Mouse (Mus musculus) liver, embryonic 15.5 days (tissue): ENCODE measurements around the gene Rnf208. TPM values are rescaled to one million over a fixed set of nuclear protein-coding genes. Genes with fewer than 3 reads are reported as not detected.
"Not testable (repeated sequence)": the region's sequence is repeated elsewhere in the genome, so short reads cannot be mapped to it uniquely, and the experiment has no call there.

Experiments
- ATAC-seq: fragments of 200-750 bp; cut with Nextera tagmentation; 2 replicates; pipeline ENCODE4 v1.8.0; 2017; ENCODE audit warnings: moderate number of reproducible peaks, mild to moderate bottlenecking, moderate library complexity; ENCODE audit not compliant: insufficient read depth
- H3K27ac ChIP-seq: fragments of 300-500 bp; sonication (generic); replicated peaks from 2 replicates; pipeline ENCODE4 v1.5.1; 2015; ENCODE audit warnings: mild to moderate bottlenecking, inconsistent platforms
- H3K27me3 ChIP-seq: fragments of 300-500 bp; sonication (generic); 2 replicates; pipeline ENCODE4 v1.6.1; 2015; ENCODE audit warnings: mild to moderate bottlenecking, inconsistent platforms
- H3K36me3 ChIP-seq: fragments of 300-500 bp; sonication (generic); replicated peaks from 2 replicates; pipeline ENCODE4 v1.6.1; 2015; ENCODE audit warnings: moderate library complexity, mild to moderate bottlenecking, inconsistent platforms
- H3K4me1 ChIP-seq: fragments of 300-500 bp; sonication (generic); replicated peaks from 2 replicates; pipeline ENCODE4 v1.6.1; 2015; ENCODE audit warnings: inconsistent platforms
- H3K4me2 ChIP-seq: fragments of 300-500 bp; sonication (generic); 2 replicates; pipeline ENCODE4 v1.6.1; 2015; ENCODE audit warnings: moderate library complexity, mild to moderate bottlenecking, inconsistent platforms
- H3K4me3 ChIP-seq: fragments of 300-500 bp; sonication (generic); replicated peaks from 2 replicates; pipeline ENCODE4 v1.5.1; 2015; ENCODE audit warnings: mild to moderate bottlenecking, inconsistent platforms
- H3K9ac ChIP-seq: fragments of 300-500 bp; sonication (generic); 2 replicates; pipeline ENCODE4 v1.6.1; 2015; ENCODE audit warnings: moderate library complexity, mild to moderate bottlenecking, inconsistent platforms
- H3K9me3 ChIP-seq: fragments of 300-500 bp; sonication (generic); replicated peaks from 2 replicates; pipeline ENCODE4 v1.6.1; 2016; ENCODE audit warnings: inconsistent platforms
- WGBS: fragments of 180-500 bp; shearing (Covaris S2); methylation state at CpG from one replicate; pipeline ENCODE4 v1.1.7; 2015; ENCODE audit warnings: mixed read lengths; ENCODE audit not compliant: insufficient replicate concordance; 5-methylcytosine and 5-hydroxymethylcytosine counted together
- polyA plus RNA-seq: library from polyadenylated mRNA; unstranded; fragments of >200 nt; fragmentation: Nextera tagmentation; extraction: Ambion mirVana; gene quantifications from 2 replicates; pipeline ENCODE4 v1.2.1, GENCODE M21; 2015

Rnf208 gene
- polyA plus RNA-seq, 1 experiment from 2014 or later: 0.31 TPM

DNA sequence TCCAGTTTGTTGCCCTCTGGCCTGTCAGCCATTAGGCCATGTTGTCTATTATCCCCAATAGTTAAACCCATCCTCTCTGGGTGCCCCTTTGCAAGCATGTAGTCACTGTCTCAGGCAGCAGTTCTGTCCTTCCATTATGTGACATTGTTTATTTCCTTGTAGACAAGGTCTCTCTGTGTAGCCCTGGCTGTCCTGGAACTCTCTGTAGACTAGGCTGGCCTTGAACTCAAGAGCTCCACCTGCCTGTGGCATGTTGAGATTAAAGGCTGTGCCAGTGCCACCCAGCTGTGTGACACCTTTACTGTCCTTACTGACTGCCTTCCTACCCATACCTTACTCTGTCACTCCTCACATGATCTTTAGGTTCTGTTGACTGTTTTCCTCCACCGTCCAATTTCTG lies 10.3 kb downstream of the Rnf208 start:
- no peaks in the 10 kb centered on the region for H3K27me3 ChIP-seq
- 74% methylated on average over 1 of the region's 1 CpGs for WGBS
- H3K4me1 ChIP-seq: peaks cover 25% of the 10 kb centered on the region
- H3K36me3 ChIP-seq: peaks cover 54% of the 10 kb centered on the region
- H3K9ac ChIP-seq: no peak overlapping the region
- H3K4me2 ChIP-seq: no peak overlapping the region
- H3K4me3 ChIP-seq: no peak overlapping the region
- H3K27ac ChIP-seq: no peak overlapping the region
- ATAC-seq: no peak
- no peaks in the 10 kb centered on the region for H3K9me3 ChIP-seq

DNA sequence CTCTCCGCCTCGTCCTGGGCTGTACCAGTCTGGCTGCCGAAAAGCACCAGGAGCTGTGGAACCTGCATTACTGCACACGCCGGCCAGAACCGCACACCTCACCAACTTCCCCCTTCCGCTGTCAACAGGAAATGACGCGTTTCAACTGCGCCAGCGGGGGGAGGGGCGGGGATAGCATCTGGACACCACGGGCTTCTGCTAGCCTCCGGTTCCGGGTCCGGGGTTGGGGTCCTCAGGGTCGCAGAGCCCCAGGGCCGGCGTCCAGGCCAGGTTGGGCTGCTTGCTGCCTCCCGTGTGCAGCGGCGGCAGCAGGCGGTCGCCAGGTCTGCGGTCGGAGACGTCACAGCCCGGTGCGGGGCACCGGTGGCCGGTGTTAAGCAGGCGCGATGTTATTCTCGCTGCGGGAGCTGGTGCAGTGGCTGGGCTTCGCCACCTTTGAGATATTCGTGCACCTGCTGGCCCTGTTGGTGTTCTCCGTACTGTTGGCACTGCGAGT lies 13.3 kb downstream of the Rnf208 start, which contains the start of gene Tmem203:
Gene Tmem203 (plus strand): TSS at position 156 of the 496 bp plus-strand sequence.
- peak within 1 kb of the TSS; percentile 93 for H3K4me2 ChIP-seq
- peak within 1 kb of the TSS; percentile 90 for H3K4me3 ChIP-seq
- WGBS: 0% methylated on average over 39 of the region's 39 CpGs
- peak within 1 kb of the TSS; percentile 83 for H3K27ac ChIP-seq
- peaks cover 29% of the 10 kb centered on the region for H3K36me3 ChIP-seq
- peak within 1 kb of the TSS; percentile 84 for H3K9ac ChIP-seq
- H3K27me3 ChIP-seq: no peaks in the 10 kb centered on the region
- peaks cover 25% of the 10 kb centered on the region for H3K4me1 ChIP-seq
- no peaks in the 10 kb centered on the region for H3K9me3 ChIP-seq
- peak; percentile 82 for ATAC-seq

DNA sequence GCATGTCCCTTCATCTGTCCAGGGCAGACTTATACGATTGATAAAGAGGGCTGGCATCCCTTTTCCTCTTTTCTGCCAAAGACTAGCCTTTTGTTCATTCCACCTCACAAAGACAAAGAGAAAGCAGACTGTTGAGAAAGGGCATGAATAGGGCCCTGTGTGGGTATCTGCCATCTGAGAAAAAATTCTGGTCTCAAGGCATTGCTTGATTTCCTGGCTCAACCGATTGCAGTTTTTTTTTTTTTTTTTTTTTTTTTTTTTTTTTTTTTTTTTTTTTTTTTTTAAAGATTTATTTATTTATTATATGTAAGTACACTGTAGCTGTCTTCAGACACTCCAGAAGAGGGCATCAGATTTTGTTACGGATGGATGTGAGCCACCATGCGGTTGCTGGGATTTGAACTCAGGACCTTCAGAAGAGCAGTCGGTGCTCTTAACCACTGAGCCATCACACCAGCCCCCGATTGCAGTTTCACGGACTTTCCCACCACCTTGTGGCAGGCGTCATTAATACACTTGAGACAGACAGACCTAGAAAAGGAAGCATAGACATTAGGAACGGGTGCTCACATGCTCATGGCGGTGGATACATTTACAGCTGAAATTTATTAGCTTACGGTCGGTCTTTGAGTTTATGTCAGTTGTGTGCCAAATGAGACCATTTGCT lies 14.5 kb downstream of the Rnf208 start:
- not testable (repeated sequence) for ATAC-seq, H3K27me3 ChIP-seq, H3K9me3 ChIP-seq
- Histone ChIP-seq H3K9ac (peak overlapping the region; percentile 84), H3K27ac (peak overlapping the region; percentile 83; the same call in 1 of the 2 replicates), H3K36me3 (peaks cover 17% of the 10 kb centered on the region), H3K4me1 (peaks cover 29% of the 10 kb centered on the region), H3K4me3 (peak overlapping the region; percentile 90), H3K4me2 (peak overlapping the region; percentile 93)
- 32% methylated on average over 12 of the region's 12 CpGs for WGBS

DNA sequence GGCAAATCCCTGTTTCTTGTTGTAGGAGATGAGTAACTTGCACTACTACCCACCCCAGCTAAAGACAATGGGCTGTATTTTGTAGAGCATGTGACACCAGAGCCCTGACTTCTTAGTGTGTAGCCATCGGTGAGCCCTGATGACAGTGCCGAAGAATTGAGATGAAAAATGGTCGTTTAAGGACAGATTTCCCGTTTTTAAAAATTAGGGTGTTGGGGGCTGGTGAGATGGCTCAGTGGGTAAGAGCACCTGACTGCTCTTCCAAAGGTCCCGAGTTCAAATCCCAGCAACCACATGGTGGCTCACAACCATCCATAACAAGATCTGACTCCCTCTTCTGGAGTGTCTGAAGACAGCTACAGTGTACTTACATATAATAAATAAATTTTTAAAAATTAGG lies 15.2 kb downstream of the Rnf208 start:
- H3K4me2 ChIP-seq, H3K9ac ChIP-seq, H3K27ac ChIP-seq, H3K9me3 ChIP-seq, H3K4me3 ChIP-seq, H3K27me3 ChIP-seq, ATAC-seq: not testable (repeated sequence)
- H3K4me1 ChIP-seq: peaks cover 35% of the 10 kb centered on the region
- WGBS: 70% methylated on average over 5 of the region's 5 CpGs
- H3K36me3 ChIP-seq: peaks cover 12% of the 10 kb centered on the region; the same call in 1 of the 2 replicates

- Histone ChIP-seq H3K4me2 (no peak overlapping the region), H3K9me3 (no peaks in the 10 kb centered on the region), H3K4me1 (peaks cover 49% of the 10 kb centered on the region), H3K27ac (no peak overlapping the region), H3K36me3 (no peaks in the 10 kb centered on the region), H3K9ac (no peak overlapping the region), H3K27me3 (0 out of 2 replicates have a peak, but pooled peaks cover 2% of the 10 kb centered on the region), H3K4me3 (no peak overlapping the region)
- no peak for ATAC-seq
- 33% methylated on average over 2 of the region's 2 CpGs for WGBS
Observed at GRCm38 (mm10) chr2:25258887-25259286, 16.8 kb downstream of the Rnf208 start.

DNA sequence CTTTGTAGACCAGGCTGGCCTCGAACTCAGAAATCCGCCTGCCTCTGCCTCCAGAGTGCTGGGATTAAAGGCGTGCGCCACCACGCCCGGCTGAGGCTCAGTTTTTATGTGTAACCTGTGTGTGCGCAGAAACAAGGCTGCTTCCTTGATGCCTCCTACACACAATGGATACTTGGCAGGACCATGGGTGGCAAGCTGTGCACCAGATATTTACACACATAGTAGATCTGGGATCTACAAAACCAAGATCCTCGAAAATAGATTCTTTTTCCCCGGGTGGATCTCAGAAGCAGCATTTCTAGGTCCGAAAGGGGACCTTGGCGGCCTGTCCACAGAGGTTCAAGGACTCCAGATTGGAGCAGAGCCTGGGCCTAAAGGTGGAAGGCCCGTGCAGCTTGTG lies 19.8 kb downstream of the Rnf208 start:
- no peaks in the 10 kb centered on the region for H3K36me3 ChIP-seq
- peak overlapping the region; percentile 21 for H3K27ac ChIP-seq
- 0 out of 2 replicates have a peak, but pooled peaks cover 3% of the 10 kb centered on the region for H3K27me3 ChIP-seq
- peak; percentile 2 for ATAC-seq
- peaks cover 57% of the 10 kb centered on the region for H3K4me1 ChIP-seq
- peak overlapping the region; percentile 28 for H3K9ac ChIP-seq
- H3K4me2 ChIP-seq: peak overlapping the region; percentile 100
- no peaks in the 10 kb centered on the region for H3K9me3 ChIP-seq
- peak overlapping the region; percentile 87 for H3K4me3 ChIP-seq
- 38% methylated on average over 12 of the region's 12 CpGs for WGBS

- Histone ChIP-seq H3K4me3 (peak within 1 kb of the TSS; percentile 87), H3K9me3 (no peaks in the 10 kb centered on the region), H3K9ac (peak within 1 kb of the TSS; percentile 70), H3K4me2 (peak within 1 kb of the TSS; percentile 100), H3K36me3 (no peaks in the 10 kb centered on the region), H3K4me1 (peaks cover 58% of the 10 kb centered on the region), H3K27ac (peak within 1 kb of the TSS; percentile 78), H3K27me3 (0 out of 2 replicates have a peak, but pooled peaks cover 3% of the 10 kb centered on the region)
- ATAC-seq: peak; percentile 98
- under 1% methylated on average over 39 of the region's 39 CpGs for WGBS
Observed at GRCm38 (mm10) chr2:25262291-25262767, 20.3 kb downstream of the Rnf208 start, which contains the start of gene Tprn. Tprn (plus strand) TSS chr2:25262618.

GRCm38 (mm10) chr2:25262795-25263622 lies 21.0 kb downstream of the Rnf208 start:
- under 1% methylated on average over 82 of the region's 82 CpGs for WGBS
- peak overlapping the region; percentile 70 for H3K9ac ChIP-seq
- 0 out of 2 replicates have a peak, but pooled peaks cover 5% of the 10 kb centered on the region for H3K36me3 ChIP-seq
- H3K27me3 ChIP-seq: 0 out of 2 replicates have a peak, but pooled peaks cover 3% of the 10 kb centered on the region
- peak; percentile 29 for ATAC-seq
- H3K4me2 ChIP-seq: peak overlapping the region; percentile 100
- H3K27ac ChIP-seq: peak overlapping the region; percentile 78
- H3K4me1 ChIP-seq: peaks cover 65% of the 10 kb centered on the region
- H3K9me3 ChIP-seq: no peaks in the 10 kb centered on the region
- H3K4me3 ChIP-seq: peak overlapping the region; percentile 87

DNA sequence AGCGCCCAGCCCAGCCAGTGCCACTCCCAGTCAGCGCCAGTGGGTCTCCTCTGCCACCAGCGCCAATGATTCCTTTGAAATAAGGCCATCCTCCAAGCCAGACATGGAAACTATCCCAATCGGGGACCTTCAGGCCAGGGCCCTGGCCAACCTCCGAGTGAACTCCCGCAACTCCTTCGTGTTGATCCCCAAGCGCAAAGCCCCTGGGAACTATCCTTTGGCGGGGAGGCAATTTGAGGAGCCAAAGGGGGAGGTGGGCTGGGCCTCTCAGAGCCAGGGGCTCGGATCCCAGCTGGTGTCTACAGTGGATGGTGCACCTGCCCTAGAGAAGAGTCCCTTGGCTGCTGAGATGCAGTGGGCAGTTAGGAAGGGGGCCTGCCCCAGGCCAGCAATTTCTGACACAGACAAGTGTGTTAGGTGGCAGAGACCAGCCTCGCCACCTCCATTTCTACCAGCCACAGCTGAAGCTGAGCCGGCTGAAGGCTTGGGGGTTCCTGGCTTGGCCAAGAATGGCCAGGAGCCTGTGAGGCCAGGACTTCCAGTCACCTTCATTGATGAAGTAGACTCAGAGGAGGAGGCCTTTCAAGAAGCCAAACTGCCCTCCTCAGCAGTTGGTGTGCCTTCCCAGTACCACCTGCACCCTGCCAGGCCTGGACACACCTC lies 21.7 kb downstream of the Rnf208 start:
- H3K36me3 ChIP-seq: peaks cover 12% of the 10 kb centered on the region
- peak overlapping the region; percentile 87 for H3K4me3 ChIP-seq
- H3K4me2 ChIP-seq: peak overlapping the region; percentile 100
- no peak overlapping the region for H3K27ac ChIP-seq
- peak overlapping the region; percentile 70 for H3K9ac ChIP-seq
- no peak for ATAC-seq
- peaks cover 70% of the 10 kb centered on the region for H3K4me1 ChIP-seq
- WGBS: 29% methylated on average over 12 of the region's 12 CpGs
- H3K27me3 ChIP-seq: 0 out of 2 replicates have a peak, but pooled peaks cover 3% of the 10 kb centered on the region
- H3K9me3 ChIP-seq: no peaks in the 10 kb centered on the region

DNA sequence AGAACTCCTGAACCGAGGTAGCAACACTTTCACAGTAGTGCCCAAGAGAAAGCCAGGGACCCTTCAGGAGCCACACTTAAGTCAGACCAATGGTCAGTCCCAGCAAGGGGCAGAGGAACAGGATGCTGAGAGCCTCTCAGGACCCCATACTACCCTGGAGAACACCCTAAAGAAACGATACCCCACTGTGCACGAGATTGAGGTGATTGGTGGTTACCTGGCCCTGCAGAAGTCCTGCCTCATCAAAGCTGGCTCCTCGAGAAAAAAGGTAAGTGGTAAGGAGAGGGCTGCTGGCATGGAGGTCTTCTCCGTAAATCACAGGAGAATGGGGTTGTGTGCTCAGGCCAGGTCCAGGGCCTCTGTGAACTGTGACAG lies 22.2 kb downstream of the Rnf208 start:
- Histone ChIP-seq H3K4me3 (peak overlapping the region; percentile 87), H3K4me1 (peaks cover 70% of the 10 kb centered on the region), H3K27ac (no peak overlapping the region), H3K36me3 (peaks cover 18% of the 10 kb centered on the region), H3K4me2 (peak overlapping the region; percentile 100), H3K9ac (no peak overlapping the region), H3K9me3 (no peaks in the 10 kb centered on the region), H3K27me3 (0 out of 2 replicates have a peak, but pooled peaks cover 3% of the 10 kb centered on the region)
- ATAC-seq: no peak
- 62% methylated on average over 5 of the region's 5 CpGs for WGBS
